Mouse (Mus musculus) left cerebral cortex, adult 18-20 months (tissue): ENCODE results near the gene Olfr1233. TPM values are rescaled to one million over a fixed set of nuclear protein-coding genes. Genes with fewer than 3 reads are reported as not detected.

Experiments
- DNase-seq, 2 experiments: peaks; one replicate each; pipeline ENCODE4 v3.0.0; 2021 to 2022; ENCODE audit warnings: low spot score in 2 of 2, mixed read lengths in 1 of 2
- long read RNA-seq, 2 experiments: library from polyadenylated mRNA; stranded (forward); transcript quantifications; one replicate each; pipeline ENCODE4 v2.0.0; 2021
- total RNA-seq, 2 experiments: library from RNA; stranded (reverse); gene quantifications; 2 replicates each; pipeline ENCODE4 v1.2.3; 2021

Olfr1233 gene
- total RNA-seq: not detected
- long read RNA-seq, experiment 1: 0 reads
- long read RNA-seq, experiment 2: 0 reads

GRCm38 (mm10) chr2:89342298-89342697, at the start of gene Olfr1233:
Gene Olfr1233 (minus strand): TSS chr2:89342398.
- no peak for DNase-seq

- no peak for DNase-seq
Observed at GRCm38 (mm10) chr2:89364765-89365164, 22.6 kb upstream of the Olfr1233 start, which contains the start of gene Olfr1234. Gene Olfr1234 (minus strand): TSS chr2:89364865.

GRCm38 (mm10) chr2:89329575-89329974, 12.6 kb downstream of the Olfr1233 start, which contains the start of gene Olfr1232:
Gene Olfr1232 (minus strand): TSS chr2:89329675.
- no peak for DNase-seq

- DNase-seq: no peak
Observed at GRCm38 (mm10) chr2:89306974-89307373, 35.2 kb downstream of the Olfr1233 start, which contains the start of gene Olfr1231. Gene Olfr1231 (minus strand): TSS chr2:89307074.

GRCm38 (mm10) chr2:89297168-89297567, 45.0 kb downstream of the Olfr1233 start, which contains the start of gene Olfr1230:
Gene Olfr1230 (minus strand): TSS chr2:89297268.
- no peak for DNase-seq

GRCm38 (mm10) chr2:89287914-89288313, 54.3 kb downstream of the Olfr1233 start, which contains the start of gene Olfr1229:
Gene Olfr1229 (minus strand): TSS chr2:89288014.
- no peak for DNase-seq

Other genes starting within 250 kb of the Olfr1233 start
- not detected for gene Olfr1220, start 235.6 kb downstream of the Olfr1233 start, total RNA-seq
- gene Olfr1221, start 225.1 kb downstream of the Olfr1233 start, total RNA-seq: not detected
- gene Olfr1222, start 209.3 kb downstream of the Olfr1233 start, total RNA-seq: not detected
- not detected for gene Olfr1223, start 190.8 kb downstream of the Olfr1233 start, total RNA-seq
- not detected for gene Olfr1224-ps1, start 178.3 kb downstream of the Olfr1233 start, total RNA-seq
- gene Olfr1225, start 167.7 kb downstream of the Olfr1233 start, total RNA-seq: not detected
- gene Olfr1226, start 142.3 kb downstream of the Olfr1233 start, total RNA-seq: not detected
- gene Olfr1228, start 88.3 kb downstream of the Olfr1233 start, total RNA-seq: not detected
- gene Olfr1229, start 54.4 kb downstream of the Olfr1233 start, total RNA-seq: not detected
- gene Olfr1230, start 45.1 kb downstream of the Olfr1233 start, total RNA-seq: not detected
- gene Olfr1231, start 35.3 kb downstream of the Olfr1233 start, total RNA-seq: not detected
- not detected for gene Olfr1232, start 12.7 kb downstream of the Olfr1233 start, total RNA-seq
- gene Olfr1234, start 22.5 kb upstream of the Olfr1233 start, total RNA-seq: not detected
- not detected for gene Olfr1238, start 67.3 kb upstream of the Olfr1233 start, total RNA-seq
- not detected for gene Olfr1239, start 78.0 kb upstream of the Olfr1233 start, total RNA-seq
- not detected for gene Olfr1240, start 100.6 kb upstream of the Olfr1233 start, total RNA-seq
- gene Olfr1241, start 144.7 kb upstream of the Olfr1233 start, total RNA-seq: not detected
- gene Olfr1242, start 155.9 kb upstream of the Olfr1233 start, total RNA-seq: not detected
- not detected for gene Olfr1243, start 189.1 kb upstream of the Olfr1233 start, total RNA-seq
- not detected for gene Olfr1245, start 236.0 kb upstream of the Olfr1233 start, total RNA-seq